ENCODE assay signal across 24 mouse cellular contexts in the genomic region with DNA sequence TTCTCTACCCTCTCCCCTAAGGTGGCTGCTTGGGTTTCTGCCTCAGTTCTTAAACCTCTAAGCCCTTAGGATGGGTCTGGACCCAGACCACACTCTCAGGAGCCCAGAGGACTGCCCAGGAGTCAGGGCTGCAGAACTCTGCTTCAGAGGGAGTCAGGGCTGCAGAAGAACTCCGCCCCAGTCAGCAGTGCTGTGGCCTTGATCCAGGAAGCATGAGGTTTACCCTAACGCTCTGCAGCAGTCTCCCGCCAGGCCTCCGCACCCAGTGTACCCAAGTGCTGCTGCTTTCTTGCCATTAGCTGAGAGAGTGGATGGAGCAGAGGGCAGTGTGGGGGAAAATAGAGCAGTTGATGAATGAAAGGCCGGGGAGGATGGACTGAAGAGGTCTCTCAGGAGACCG. TPM values are rescaled to one million over a fixed set of nuclear protein-coding genes. Genes with fewer than 3 reads are reported as not detected.
DNase-seq lines count a peak whose midpoint lies in the region; ATAC-seq lines count a peak whose summit lies in the region.
"Had no signal": no experiment of that assay in that cellular context is flagged by ENCODE, and none has a peak within 500 bp of the region (broad histone marks: within the 10 kb centered on the region; RNA-seq: fewer than 3 reads in every experiment).

No protein-coding gene starts in this region.

- H3K36me3 ChIP-seq in heart, embryonic 10.5 days = no peaks in the 10 kb centered on the region
- no peaks in the 10 kb centered on the region for H3K36me3 ChIP-seq in heart, embryonic 16.5 days (ENCODE audit: control insufficient read depth, insufficient read depth)
- H3K36me3 ChIP-seq: embryonic facial prominence, embryonic 10.5 days; embryonic facial prominence, embryonic 15.5 days; forebrain, embryonic 12.5 days; limb, embryonic 13.5 days; lung, embryonic 15.5 days had no signal

- 47% methylated on average over 6 of the region's 6 CpGs for WGBS in heart, embryonic 10.5 days
- WGBS in heart, embryonic 16.5 days = 49% methylated on average over 6 of the region's 6 CpGs

- H3K27ac ChIP-seq in heart, embryonic 10.5 days = peak overlapping the region; percentile 84
- peak overlapping the region; percentile 5; the same call in 1 of the 2 replicates for H3K27ac ChIP-seq in heart, embryonic 16.5 days (ENCODE audit: low read length)
- H3K27ac ChIP-seq: embryonic facial prominence, embryonic 15.5 days; forebrain, embryonic 12.5 days; hindbrain, embryonic 14.5 days; limb, embryonic 13.5 days; lung, embryonic 15.5 days had no signal

- no peak overlapping the region; the same call in 1 of the 2 replicates for H3K9ac ChIP-seq in heart, embryonic 16.5 days (ENCODE audit: low read length)
- H3K9ac ChIP-seq: embryonic facial prominence, embryonic 15.5 days; lung, embryonic 15.5 days had no signal

- 0 out of 2 replicates have a peak, but pooled peaks have one; percentile 11 for ATAC-seq in heart, embryonic 16.5 days (replicated peaks; ENCODE audit: extremely low read depth, insufficient read depth, low FRiP score)
- ATAC-seq: intestine, postnatal 0 days had no signal

- no peaks in the 10 kb centered on the region for H3K9me3 ChIP-seq in heart, embryonic 10.5 days
- H3K9me3 ChIP-seq in heart, embryonic 16.5 days (replicated peaks; ENCODE audit: control insufficient read depth, low read length) = no peaks in the 10 kb centered on the region
- H3K9me3 ChIP-seq: embryonic facial prominence, embryonic 10.5 days; embryonic facial prominence, embryonic 15.5 days; forebrain, embryonic 12.5 days; limb, embryonic 13.5 days; lung, embryonic 15.5 days had no signal

- peaks cover 66% of the 10 kb centered on the region for H3K27me3 ChIP-seq in heart, embryonic 10.5 days (ENCODE audit: insufficient read depth, poor library complexity, severe bottlenecking)
- peaks cover 15% of the 10 kb centered on the region for H3K27me3 ChIP-seq in heart, embryonic 16.5 days (ENCODE audit: control insufficient read depth, insufficient read depth, low read length)

- no peak overlapping the region for H3K4me2 ChIP-seq in heart, embryonic 16.5 days (ENCODE audit: low read depth, low read length)

- no peak for DNase-seq in heart, embryonic 10.5 days (ENCODE audit: low spot score)
- DNase-seq in heart, postnatal 10 days = no peak
- DNase-seq in heart, adult 18-20 months = no peak
- DNase-seq in adrenal gland, postnatal 14 days = peak; percentile 32
- peak; percentile 42 for DNase-seq in brain, adult 2 months (ENCODE audit: low read depth, low spot score)
- DNase-seq in c-Kit-positive CD71-positive TER-119-positive erythroid progenitor cells, embryonic 14.5 days (ENCODE audit: low spot score) = no peak
- DNase-seq: B cell, adult 2 months; cerebellum, adult 8-10 months; cerebellum, postnatal 25 days; gastrocnemius, postnatal 36 days; kidney, postnatal 14 days; layer of hippocampus, adult 9-11 months; thymus, postnatal 4 days had no signal

- H3K4me1 ChIP-seq in heart, embryonic 10.5 days = peaks cover 50% of the 10 kb centered on the region
- H3K4me1 ChIP-seq in heart, embryonic 16.5 days (ENCODE audit: control insufficient read depth, insufficient read depth, low read length) = peaks cover 31% of the 10 kb centered on the region
- H3K4me1 ChIP-seq: lung, embryonic 15.5 days had no signal

- no peak overlapping the region for H3K4me3 ChIP-seq in heart, embryonic 10.5 days
- H3K4me3 ChIP-seq in heart, embryonic 16.5 days (ENCODE audit: low read length) = no peak overlapping the region

- intact Hi-C loops in heart, postnatal 10 days (cut with DNase I) = no loop called here

RNA-seq across cellular contexts. Expression of gene Grip2, which starts 19.0 kb away (rescaled TPM):
- polyA plus RNA-seq in heart, embryonic 10.5 days (2016; fragmentation: Nextera tagmentation; extraction: Ambion mirVana) = 5.6 and 9.4 TPM in 2 replicates
- 10 to 100 TPM; 10.2 to 21.4 TPM for total RNA-seq in heart, postnatal 10 days (2021)
- 9.1 and 10.1 TPM in 2 replicates for polyA plus RNA-seq in heart, embryonic 16.5 days (2015; fragmentation: Nextera tagmentation; extraction: Ambion mirVana)
- 1 to 10 TPM; 7.2 to 7.4 TPM for total RNA-seq in heart, adult 18-20 months (2021)
- 1.7 and 1.9 TPM in 2 replicates for total RNA-seq in adrenal gland, postnatal 14 days (2021)
- total RNA-seq: hematopoietic stem cell, adult 5-6 weeks; megakaryocyte progenitor cell, adult 5-6 weeks; monocyte, adult 5-6 weeks had no signal

Comparison
In these comparisons a context has a peak if more than half of its experiments do, and no peak if none do; other contexts are left out.
1. DNase-seq: peak in adrenal gland, postnatal 14 days (single experiment) and brain, adult 2 months (single experiment); none in heart, embryonic 10.5 days (single experiment), heart, postnatal 10 days (0 of 2), heart, adult 18-20 months (0 of 2) and c-Kit-positive CD71-positive TER-119-positive erythroid progenitor cells, embryonic 14.5 days (single experiment).